Mouse (Mus musculus) brain, embryonic 14.5 days (tissue): ENCODE results near the gene Crim1.

Source experiments
- CTCF ChIP-seq: fragments of 200-500 bp; IDR thresholded peaks from 2 replicates; pipeline ENCODE4 v1.5.1; 2012; ENCODE audit warnings: inconsistent platforms, mild to moderate bottlenecking, moderate library complexity, borderline replicate concordance; ENCODE audit not compliant: insufficient read depth, insufficient read length; ENCODE audit errors: extremely low read depth
- POLR2A ChIP-seq: fragments of 200-500 bp; IDR thresholded peaks from 2 replicates; pipeline ENCODE4 v1.6.1; 2012; ENCODE audit warnings: mild to moderate bottlenecking, inconsistent platforms, borderline replicate concordance; ENCODE audit not compliant: poor library complexity, insufficient read depth, insufficient read length, severe bottlenecking; ENCODE audit errors: extremely low read depth

DNA sequence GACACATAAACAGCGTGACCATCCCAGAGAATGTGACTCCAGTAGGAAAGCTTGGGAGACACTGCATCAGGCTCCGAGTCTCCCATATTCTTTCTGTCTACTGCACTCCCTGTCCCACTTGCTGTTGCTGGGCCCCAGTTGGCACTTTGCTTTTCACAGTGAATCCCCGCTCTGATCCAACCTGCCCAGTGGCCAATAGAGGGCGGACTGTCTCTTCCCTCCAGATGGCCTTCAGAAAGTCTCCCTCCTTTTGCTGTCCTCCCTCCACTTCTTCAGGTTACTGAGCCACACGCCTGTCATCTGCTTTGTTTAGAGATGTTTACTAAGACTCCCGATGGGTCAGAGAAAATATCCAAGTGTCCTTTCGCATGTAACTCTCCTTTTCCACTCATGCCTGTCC lies 2.9 kb upstream of the Crim1 start:
- TF ChIP-seq CTCF: peak; percentile 79
- TF ChIP-seq POLR2A: no peak
